Mouse (Mus musculus) right cerebral cortex, adult 18-20 months (tissue): ENCODE measurements around the gene Ptpn1.
A peak's percentile ranks its signal among the peaks of the same experiment; 100 is the strongest.

Experiments used
- DNase-seq: peaks from one replicate; pipeline ENCODE4 v3.0.0; 2022; ENCODE audit warnings: mixed read lengths

The Ptpn1 gene

GRCm38 (mm10) chr2:167931985-167932726 is at the start of gene Ptpn1:
Gene Ptpn1 (plus strand): TSS chr2:167932057.
- DNase-seq = peak; percentile 99

GRCm38 (mm10) chr2:167886485-167886884 is 45.4 kb upstream of the Ptpn1 start:
- DNase-seq = no peak

- DNase-seq = no peak
These were observed 44.1 kb upstream of the Ptpn1 start for GRCm38 (mm10) chr2:167887516-167888347.

GRCm38 (mm10) chr2:167888834-167889233 is 43.0 kb upstream of the Ptpn1 start:
- DNase-seq = no peak

GRCm38 (mm10) chr2:167889886-167890285 is 42.0 kb upstream of the Ptpn1 start:
- DNase-seq = no peak

GRCm38 (mm10) chr2:167891908-167892307 is 39.9 kb upstream of the Ptpn1 start:
- peak; percentile 37 for DNase-seq

- DNase-seq = no peak
These were observed 38.2 kb upstream of the Ptpn1 start for GRCm38 (mm10) chr2:167893680-167894079.

GRCm38 (mm10) chr2:167894948-167895372 is 36.9 kb upstream of the Ptpn1 start:
- peak; percentile 81 for DNase-seq

GRCm38 (mm10) chr2:167897896-167898295 is 34.0 kb upstream of the Ptpn1 start:
- DNase-seq = peak; percentile 20

GRCm38 (mm10) chr2:167899989-167900421 is 31.9 kb upstream of the Ptpn1 start:
- no peak for DNase-seq

- DNase-seq = no peak
These were observed 29.6 kb upstream of the Ptpn1 start for GRCm38 (mm10) chr2:167902116-167902703.

- DNase-seq = no peak
These were observed 28.5 kb upstream of the Ptpn1 start for GRCm38 (mm10) chr2:167903242-167903952.

GRCm38 (mm10) chr2:167904621-167905367 is 27.1 kb upstream of the Ptpn1 start:
- DNase-seq = no peak

GRCm38 (mm10) chr2:167905561-167905960 is 26.3 kb upstream of the Ptpn1 start:
- no peak for DNase-seq

GRCm38 (mm10) chr2:167906729-167907128 is 25.1 kb upstream of the Ptpn1 start:
- no peak for DNase-seq

- DNase-seq = no peak
These were observed 22.2 kb upstream of the Ptpn1 start for GRCm38 (mm10) chr2:167909531-167910177.

GRCm38 (mm10) chr2:167910178-167910540 is 21.7 kb upstream of the Ptpn1 start:
- no peak for DNase-seq

- no peak for DNase-seq
These were observed 20.3 kb upstream of the Ptpn1 start for GRCm38 (mm10) chr2:167911511-167911910.

- DNase-seq = no peak
These were observed 12.8 kb upstream of the Ptpn1 start for GRCm38 (mm10) chr2:167919081-167919480.

- DNase-seq = no peak
These were observed 11.8 kb upstream of the Ptpn1 start for GRCm38 (mm10) chr2:167920041-167920440.

- DNase-seq = no peak
These were observed 10.8 kb upstream of the Ptpn1 start for GRCm38 (mm10) chr2:167920960-167921495.
